Comparison of ENCODE assay signal across 7 mouse cellular contexts in genomic region chr7:28370977-28371513, GRCm38 (mm10). TPM values are rescaled to one million over a fixed set of nuclear protein-coding genes. Genes with fewer than 3 reads are reported as not detected.
DNase-seq lines count a peak whose midpoint lies in the region; ATAC-seq and TF ChIP-seq lines count a peak whose summit lies in the region.

No protein-coding gene starts in this region.

- peak overlapping the region; percentile 86 for H3K9ac ChIP-seq in ES-Bruce4 (ENCODE audit: low read depth, poor library complexity, severe bottlenecking)
- peak overlapping the region; percentile 84 for H3K9ac ChIP-seq in hindbrain, embryonic 14.5 days
- peak overlapping the region; percentile 94 for H3K9ac ChIP-seq in stomach, postnatal 0 days (ENCODE audit: low read length)

- no peaks in the 10 kb centered on the region for H3K27me3 ChIP-seq in ES-Bruce4 (ENCODE audit: control insufficient read depth, insufficient read depth, low read length, poor library complexity, severe bottlenecking)
- H3K27me3 ChIP-seq in hindbrain, embryonic 14.5 days (ENCODE audit: control insufficient read depth, insufficient read depth, low read length) = no peaks in the 10 kb centered on the region
- no peaks in the 10 kb centered on the region for H3K27me3 ChIP-seq in stomach, postnatal 0 days (ENCODE audit: control insufficient read depth, insufficient read depth, low read length)

- no peaks in the 10 kb centered on the region for H3K36me3 ChIP-seq in ES-Bruce4 (ENCODE audit: control insufficient read depth, insufficient read depth, low read length, poor library complexity, severe bottlenecking)
- peaks cover 21% of the 10 kb centered on the region for H3K36me3 ChIP-seq in hindbrain, embryonic 14.5 days (replicated peaks; ENCODE audit: control insufficient read depth, insufficient read depth)
- peaks cover 4% of the 10 kb centered on the region; the same call in 1 of the 2 replicates for H3K36me3 ChIP-seq in stomach, postnatal 0 days (ENCODE audit: control insufficient read depth, insufficient read depth, low read length)

- H3K27ac ChIP-seq in ES-Bruce4 (ENCODE audit: insufficient read depth, low read length) = no peak overlapping the region
- H3K27ac ChIP-seq in hindbrain, embryonic 14.5 days = peak overlapping the region; percentile 80
- peak overlapping the region; percentile 93 for H3K27ac ChIP-seq in stomach, postnatal 0 days (replicated peaks)

- peaks cover 5% of the 10 kb centered on the region for H3K4me1 ChIP-seq in ES-Bruce4 (ENCODE audit: control insufficient read depth, insufficient read depth, low read length)
- H3K4me1 ChIP-seq in hindbrain, embryonic 14.5 days (replicated peaks; ENCODE audit: control insufficient read depth, insufficient read depth, low read length) = peaks cover 16% of the 10 kb centered on the region
- peaks cover 7% of the 10 kb centered on the region; the same call in 1 of the 2 replicates for H3K4me1 ChIP-seq in lung, adult 2 months (ENCODE audit: control insufficient read depth, insufficient read depth, low read length)
- H3K4me1 ChIP-seq in stomach, postnatal 0 days (replicated peaks; ENCODE audit: control insufficient read depth, insufficient read depth) = no peaks in the 10 kb centered on the region

- TF ChIP-seq POLR2A in ES-Bruce4 (IDR thresholded peaks at IDR 0.05; ENCODE audit: insufficient read depth, low read length) = no peak
- TF ChIP-seq POLR2A in lung, adult 2 months (IDR thresholded peaks at IDR 0.05; ENCODE audit: borderline replicate concordance, extremely low read depth, low read depth, low read length) = no peak; the same call in 1 of the 2 replicates

- no peak for TF ChIP-seq EP300 in ES-Bruce4 (IDR thresholded peaks at IDR 0.05; ENCODE audit: insufficient read depth, low read depth, low read length)
- no peak for TF ChIP-seq EP300 in stomach, postnatal 0 days (optimal IDR thresholded peaks at IDR 0.05)

- peak overlapping the region; percentile 98 for H3K4me3 ChIP-seq in ES-Bruce4 (ENCODE audit: low read depth, low read length)
- H3K4me3 ChIP-seq in hindbrain, embryonic 14.5 days (replicated peaks; ENCODE audit: low read length) = peak overlapping the region; percentile 82
- peak overlapping the region; percentile 68 for H3K4me3 ChIP-seq in lung, adult 2 months (replicated peaks; ENCODE audit: extremely low read depth, low read depth, low read length)
- peak overlapping the region; percentile 82 for H3K4me3 ChIP-seq in stomach, postnatal 0 days (ENCODE audit: low read depth, low read length)

- ATAC-seq in hindbrain, embryonic 14.5 days (ENCODE audit: low FRiP score) = no peak
- ATAC-seq in stomach, postnatal 0 days (ENCODE audit: low FRiP score, low TSS enrichment) = no peak

- DNase-seq in adipocyte (ENCODE audit: low spot score) = peak; percentile 23
- DNase-seq in hindbrain, embryonic 14.5 days (ENCODE audit: low spot score) = no peak
- DNase-seq in lung, adult 2 months = peak; percentile 63
- peak; percentile 77 for DNase-seq in stomach, postnatal 0 days (ENCODE audit: low spot score)
- no peak for DNase-seq in embryo, embryonic 10.5 days (ENCODE audit: low spot score)
- no peak for DNase-seq in cerebellum, postnatal 10 days

- TF ChIP-seq CTCF in ES-Bruce4 (IDR thresholded peaks at IDR 0.05; ENCODE audit: low read depth, low read length) = no peak
- no peak for TF ChIP-seq CTCF in lung, adult 2 months (IDR thresholded peaks at IDR 0.05; ENCODE audit: insufficient read depth, low read length)
- TF ChIP-seq CTCF in stomach, postnatal 0 days (IDR thresholded peaks at IDR 0.05; ENCODE audit: low read depth) = no peak

- no peaks in the 10 kb centered on the region for H3K9me3 ChIP-seq in ES-Bruce4 (replicated peaks; ENCODE audit: control insufficient read depth, insufficient read depth, low read length, poor library complexity, severe bottlenecking)
- no peaks in the 10 kb centered on the region for H3K9me3 ChIP-seq in hindbrain, embryonic 14.5 days (ENCODE audit: control insufficient read depth, low read length)
- H3K9me3 ChIP-seq in stomach, postnatal 0 days (ENCODE audit: control insufficient read depth, low read length) = no peaks in the 10 kb centered on the region

- peak overlapping the region; percentile 98 for H3K4me2 ChIP-seq in hindbrain, embryonic 14.5 days (replicated peaks)
- peak overlapping the region; percentile 92 for H3K4me2 ChIP-seq in stomach, postnatal 0 days (replicated peaks; ENCODE audit: low read depth)

- 8% methylated on average over 11 of the region's 11 CpGs for WGBS in hindbrain, embryonic 14.5 days
- whole genome bisulfite sequencing in lung, adult 2 months = 5% methylated on average over 11 of the region's 11 CpGs
- 5% methylated on average over 11 of the region's 11 CpGs for WGBS in stomach, postnatal 0 days

RNA-seq across cellular contexts. Expression of gene Plekhg2, which starts 1.4 kb away (rescaled TPM):
- 85.5 and 90.1 TPM in 2 replicates for polyA plus RNA-seq in ES-Bruce4 (2011; ENCODE audit: insufficient read depth, insufficient read length, low read depth, missing spikeins)
- 21.5 and 25.5 TPM in 2 replicates for polyA plus RNA-seq in hindbrain, embryonic 14.5 days (2014; fragmentation: Nextera tagmentation; extraction: Ambion mirVana)
- polyA plus RNA-seq in lung, adult 2 months (2012; rRNA removed) = 37.5 and 40.0 TPM in 2 replicates
- polyA plus RNA-seq in stomach, postnatal 0 days (2015; fragmentation: Nextera tagmentation; extraction: Ambion mirVana) = 13.4 and 15.1 TPM in 2 replicates

RNA-seq across cellular contexts. Expression of gene Zfp36, which starts 9.0 kb away (rescaled TPM):
- 25.7 and 26.0 TPM in 2 replicates for polyA plus RNA-seq in ES-Bruce4 (2011; ENCODE audit: insufficient read depth, insufficient read length, low read depth, missing spikeins)
- polyA plus RNA-seq in hindbrain, embryonic 14.5 days (2014; fragmentation: Nextera tagmentation; extraction: Ambion mirVana) = 3.0 and 3.7 TPM in 2 replicates
- 83.3 and 136 TPM in 2 replicates for polyA plus RNA-seq in lung, adult 2 months (2012; rRNA removed)
- polyA plus RNA-seq in stomach, postnatal 0 days (2015; fragmentation: Nextera tagmentation; extraction: Ambion mirVana) = 29.1 and 29.4 TPM in 2 replicates

RNA-seq across cellular contexts. Expression of gene Rps16, which starts 20.6 kb away (rescaled TPM):
- 1,972 and 2,086 TPM in 2 replicates for polyA plus RNA-seq in ES-Bruce4 (2011; ENCODE audit: insufficient read depth, insufficient read length, low read depth, missing spikeins)
- polyA plus RNA-seq in hindbrain, embryonic 14.5 days (2014; fragmentation: Nextera tagmentation; extraction: Ambion mirVana) = 521 and 677 TPM in 2 replicates
- 529 and 774 TPM in 2 replicates for polyA plus RNA-seq in lung, adult 2 months (2012; rRNA removed)
- polyA plus RNA-seq in stomach, postnatal 0 days (2015; fragmentation: Nextera tagmentation; extraction: Ambion mirVana) = 880 and 955 TPM in 2 replicates

RNA-seq across cellular contexts. Expression of gene Med29, which starts 21.5 kb away (rescaled TPM):
- 16.6 and 18.1 TPM in 2 replicates for polyA plus RNA-seq in ES-Bruce4 (2011; ENCODE audit: insufficient read depth, insufficient read length, low read depth, missing spikeins)
- 39.2 and 44.5 TPM in 2 replicates for polyA plus RNA-seq in hindbrain, embryonic 14.5 days (2014; fragmentation: Nextera tagmentation; extraction: Ambion mirVana)
- polyA plus RNA-seq in lung, adult 2 months (2012; rRNA removed) = 37.3 and 39.2 TPM in 2 replicates
- 27.5 and 28.3 TPM in 2 replicates for polyA plus RNA-seq in stomach, postnatal 0 days (2015; fragmentation: Nextera tagmentation; extraction: Ambion mirVana)

RNA-seq across cellular contexts. Expression of gene Paf1, which starts 21.7 kb away (rescaled TPM):
- 88.7 and 96.2 TPM in 2 replicates for polyA plus RNA-seq in ES-Bruce4 (2011; ENCODE audit: insufficient read depth, insufficient read length, low read depth, missing spikeins)
- polyA plus RNA-seq in hindbrain, embryonic 14.5 days (2014; fragmentation: Nextera tagmentation; extraction: Ambion mirVana) = 73.9 and 74.3 TPM in 2 replicates
- 81.5 and 103 TPM in 2 replicates for polyA plus RNA-seq in lung, adult 2 months (2012; rRNA removed)
- 35.9 and 38.6 TPM in 2 replicates for polyA plus RNA-seq in stomach, postnatal 0 days (2015; fragmentation: Nextera tagmentation; extraction: Ambion mirVana)

Comparison
In these comparisons a context has a peak if more than half of its experiments do, and no peak if none do; other contexts are left out.
1. DNase-seq: peak in adipocyte (single experiment), lung, adult 2 months (single experiment) and stomach, postnatal 0 days (single experiment); none in hindbrain, embryonic 14.5 days (single experiment), embryo, embryonic 10.5 days (single experiment) and cerebellum, postnatal 10 days (0 of 2).
2. Peak in every context shown above with its lines, with median percentiles within 50 percentile points of each other: H3K4me3 ChIP-seq and H3K9ac ChIP-seq.